Mouse (Mus musculus) midbrain, embryonic 15.5 days (tissue): ENCODE results near the gene Gm10471. TPM values are rescaled to one million over a fixed set of nuclear protein-coding genes. Genes with fewer than 3 reads are reported as not detected.
"Not testable (repeated sequence)": the region's sequence is repeated elsewhere in the genome, so short reads cannot be mapped to it uniquely, and the experiment has no call there.

Experiments
- ATAC-seq: fragments of 200-750 bp; cut with Nextera tagmentation; replicated peaks from 2 replicates; pipeline ENCODE4 v1.8.0; 2017; ENCODE audit warnings: moderate TSS enrichment
- H3K27ac ChIP-seq: fragments of 300-500 bp; sonication (generic); 2 replicates; pipeline ENCODE4 v1.5.1; 2015; ENCODE audit warnings: mild to moderate bottlenecking, inconsistent platforms
- H3K27me3 ChIP-seq: fragments of 300-500 bp; sonication (generic); replicated peaks from 2 replicates; pipeline ENCODE4 v1.6.1; 2015; ENCODE audit warnings: inconsistent platforms
- H3K36me3 ChIP-seq: fragments of 300-500 bp; sonication (generic); replicated peaks from 2 replicates; pipeline ENCODE4 v1.6.1; 2015; ENCODE audit warnings: inconsistent platforms
- H3K4me1 ChIP-seq: fragments of 300-500 bp; sonication (generic); 2 replicates; pipeline ENCODE4 v1.6.1; 2015; ENCODE audit warnings: inconsistent platforms
- H3K4me2 ChIP-seq: fragments of 300-500 bp; sonication (generic); 2 replicates; pipeline ENCODE4 v1.6.1; 2015; ENCODE audit warnings: inconsistent platforms, mild to moderate bottlenecking, moderate library complexity
- H3K4me3 ChIP-seq: fragments of 300-500 bp; sonication (generic); 2 replicates; pipeline ENCODE4 v1.5.1; 2015; ENCODE audit warnings: mild to moderate bottlenecking, inconsistent platforms
- H3K9ac ChIP-seq: fragments of 300-500 bp; sonication (generic); 2 replicates; pipeline ENCODE4 v1.6.1; 2015; ENCODE audit warnings: mild to moderate bottlenecking, inconsistent platforms
- H3K9me3 ChIP-seq: fragments of 300-500 bp; sonication (generic); 2 replicates; pipeline ENCODE4 v1.6.1; 2016; ENCODE audit warnings: inconsistent platforms
- WGBS: fragments of 180-500 bp; shearing (Covaris S2); methylation state at CpG from one replicate; pipeline ENCODE4 v1.1.7; 2015; ENCODE audit warnings: mixed read lengths; 5-methylcytosine and 5-hydroxymethylcytosine counted together
- polyA plus RNA-seq: library from polyadenylated mRNA; unstranded; fragments of >200 nt; fragmentation: Nextera tagmentation; extraction: Ambion mirVana; gene quantifications from 2 replicates; pipeline ENCODE4 v1.2.1, GENCODE M21; 2015

Gm10471 gene
- polyA plus RNA-seq, result 0.05 TPM in 1 of 2 replicates, not detected in the other

- H3K27me3 ChIP-seq, H3K4me2 ChIP-seq, H3K9me3 ChIP-seq, H3K27ac ChIP-seq, H3K36me3 ChIP-seq, H3K9ac ChIP-seq, ATAC-seq, H3K4me3 ChIP-seq, H3K4me1 ChIP-seq: not testable (repeated sequence)
- WGBS, result 67% methylated on average over 1 of the region's 1 CpGs
Measured at GRCm38 (mm10) chr5:26089191-26089590, at the start of gene Gm10471. TSS of gene Gm10471 (minus strand) at chr5:26089291.

DNA sequence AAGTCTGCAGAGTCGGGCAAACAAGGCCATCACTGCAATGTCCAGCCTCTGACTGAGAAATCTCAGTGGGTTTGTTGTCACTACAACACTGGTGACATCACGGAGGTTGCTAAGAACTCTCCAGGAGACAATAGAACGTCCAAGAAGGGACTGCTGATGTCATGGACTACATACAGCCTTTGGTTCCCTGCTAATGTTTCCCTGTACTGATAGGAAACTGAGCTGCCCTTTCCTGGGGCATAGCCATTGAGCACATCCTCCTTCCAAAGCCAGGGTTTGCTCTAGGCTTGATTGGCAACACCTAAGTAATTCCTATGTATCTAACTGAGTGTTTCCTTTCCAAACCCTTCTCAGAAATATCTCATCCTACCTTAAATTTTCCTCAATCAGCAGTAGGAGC lies 32.2 kb upstream of the Gm10471 start, which contains the start of gene Gm10220:
Gm10220 (minus strand) TSS at position 101 of the 400 bp plus-strand sequence.
- H3K4me2 ChIP-seq, H3K9ac ChIP-seq, ATAC-seq, H3K4me1 ChIP-seq, H3K4me3 ChIP-seq, H3K27ac ChIP-seq, H3K27me3 ChIP-seq, H3K9me3 ChIP-seq, H3K36me3 ChIP-seq: not testable (repeated sequence)
- WGBS, result no CpG with 5 or more reads among the region's 3 CpGs

DNA sequence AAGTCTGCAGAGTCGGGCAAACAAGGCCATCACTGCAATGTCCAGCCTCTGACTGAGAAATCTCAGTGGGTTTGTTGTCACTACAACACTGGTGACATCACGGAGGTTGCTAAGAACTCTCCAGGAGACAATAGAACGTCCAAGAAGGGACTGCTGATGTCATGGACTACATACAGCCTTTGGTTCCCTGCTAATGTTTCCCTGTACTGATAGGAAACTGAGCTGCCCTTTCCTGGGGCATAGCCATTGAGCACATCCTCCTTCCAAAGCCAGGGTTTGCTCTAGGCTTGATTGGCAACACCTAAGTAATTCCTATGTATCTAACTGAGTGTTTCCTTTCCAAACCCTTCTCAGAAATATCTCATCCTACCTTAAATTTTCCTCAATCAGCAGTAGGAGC lies 16.2 kb upstream of the Gm10471 start, which contains the start of gene 5031410I06Rik:
5031410I06Rik (minus strand) TSS at position 101 of the 400 bp plus-strand sequence.
- WGBS, result no CpG with 5 or more reads among the region's 3 CpGs
- not testable (repeated sequence) for H3K9ac ChIP-seq

GRCm38 (mm10) chr5:26079023-26079422 lies 10.1 kb downstream of the Gm10471 start:
- not testable (repeated sequence) for H3K36me3 ChIP-seq, H3K4me2 ChIP-seq, H3K27me3 ChIP-seq, ATAC-seq, H3K4me3 ChIP-seq, H3K4me1 ChIP-seq, H3K9ac ChIP-seq, H3K27ac ChIP-seq, H3K9me3 ChIP-seq

More for the DNA sequence above, 16.2 kb upstream of the Gm10471 start, which contains the start of gene 5031410I06Rik:
- not testable (repeated sequence) for H3K9me3 ChIP-seq, ATAC-seq, H3K4me1 ChIP-seq, H3K4me2 ChIP-seq, H3K4me3 ChIP-seq, H3K36me3 ChIP-seq, H3K27ac ChIP-seq, H3K27me3 ChIP-seq

DNA sequence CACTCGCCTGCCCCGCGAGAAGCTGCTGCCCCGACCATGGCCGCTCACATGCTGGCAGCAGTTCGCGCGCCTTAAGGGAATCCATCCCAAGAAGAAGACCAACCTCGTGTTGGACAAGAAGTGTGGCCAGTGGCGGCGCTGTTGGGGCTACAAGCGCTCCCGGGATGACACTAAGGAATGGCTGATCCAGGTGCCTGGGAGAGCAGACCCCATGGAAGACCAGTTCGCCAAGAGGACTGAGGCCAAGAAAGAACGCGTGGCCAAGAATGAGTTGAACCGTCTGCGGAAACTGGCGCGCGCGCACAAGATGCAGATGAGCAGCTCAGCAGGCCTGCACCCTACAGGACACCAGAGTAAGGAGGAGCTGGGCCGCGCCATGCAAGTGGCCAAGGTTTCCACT lies 18.4 kb downstream of the Gm10471 start:
- H3K4me1 ChIP-seq, result no peaks in the 10 kb centered on the region
- H3K36me3 ChIP-seq, result no peaks in the 10 kb centered on the region
- H3K4me2 ChIP-seq, result no peak overlapping the region
- H3K9me3 ChIP-seq, result no peaks in the 10 kb centered on the region
- H3K27ac ChIP-seq, result no peak overlapping the region
- H3K27me3 ChIP-seq, result no peaks in the 10 kb centered on the region
- H3K9ac ChIP-seq, result no peak overlapping the region
- H3K4me3 ChIP-seq, result no peak overlapping the region
- ATAC-seq, result no peak
- 91% methylated on average over 24 of the region's 24 CpGs for WGBS

DNA sequence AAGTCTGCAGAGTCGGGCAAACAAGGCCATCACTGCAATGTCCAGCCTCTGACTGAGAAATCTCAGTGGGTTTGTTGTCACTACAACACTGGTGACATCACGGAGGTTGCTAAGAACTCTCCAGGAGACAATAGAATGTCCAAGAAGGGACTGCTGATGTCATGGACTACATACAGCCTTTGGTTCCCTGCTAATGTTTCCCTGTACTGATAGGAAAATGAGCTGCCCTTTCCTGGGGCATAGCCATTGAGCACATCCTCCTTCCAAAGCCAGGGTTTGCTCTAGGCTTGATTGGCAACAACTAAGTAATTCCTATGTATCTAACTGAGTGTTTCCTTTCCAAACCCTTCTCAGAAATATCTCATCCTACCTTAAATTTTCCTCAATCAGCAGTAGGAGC lies 30.6 kb downstream of the Gm10471 start, which contains the start of gene Gm7347:
Gm7347 (minus strand) TSS at position 101 of the 400 bp plus-strand sequence.
- not testable (repeated sequence) for H3K4me3 ChIP-seq, H3K4me1 ChIP-seq, H3K27me3 ChIP-seq, H3K9me3 ChIP-seq, H3K4me2 ChIP-seq, H3K9ac ChIP-seq, ATAC-seq, H3K27ac ChIP-seq, H3K36me3 ChIP-seq
- WGBS, result no CpG with 5 or more reads among the region's 2 CpGs

- H3K9ac ChIP-seq, H3K4me1 ChIP-seq, H3K36me3 ChIP-seq, H3K4me3 ChIP-seq, H3K4me2 ChIP-seq, H3K27ac ChIP-seq, H3K27me3 ChIP-seq, ATAC-seq, H3K9me3 ChIP-seq: not testable (repeated sequence)
- WGBS, result 89% methylated on average over 2 of the region's 2 CpGs
Measured at GRCm38 (mm10) chr5:26039458-26039857, 49.6 kb downstream of the Gm10471 start, which contains the start of gene Speer4a. TSS of gene Speer4a (minus strand) at chr5:26039558.

Other genes with a start within 250 kb of the Gm10471 start
- 0.08 and 0.09 TPM in 2 replicates for gene Gm21663, start 146.9 kb downstream of the Gm10471 start, polyA plus RNA-seq
- 0.12 and 0.27 TPM in 2 replicates for gene Gm21671, start 134.9 kb downstream of the Gm10471 start, polyA plus RNA-seq
- gene Gm21680, start 116.6 kb downstream of the Gm10471 start, polyA plus RNA-seq, result 0.11 and 0.14 TPM in 2 replicates
- 0.09 and 0.46 TPM in 2 replicates for gene Gm21698, start 100.6 kb downstream of the Gm10471 start, polyA plus RNA-seq
- gene Gm1979, start 84.5 kb downstream of the Gm10471 start, polyA plus RNA-seq, result 0.18 and 0.70 TPM in 2 replicates
- gene Gm5862, start 66.4 kb downstream of the Gm10471 start, polyA plus RNA-seq, result not detected in 2 replicates
- gene Speer4a, start 49.7 kb downstream of the Gm10471 start, polyA plus RNA-seq, result 0.17 and 0.23 TPM in 2 replicates
- gene Gm7347, start 30.7 kb downstream of the Gm10471 start, polyA plus RNA-seq, result 0.14 and 0.19 TPM in 2 replicates
- gene 5031410I06Rik, start 16.1 kb upstream of the Gm10471 start, polyA plus RNA-seq, result 0.14 and 0.15 TPM in 2 replicates
- 0.15 and 0.23 TPM in 2 replicates for gene Gm10220, start 32.1 kb upstream of the Gm10471 start, polyA plus RNA-seq
- gene Gm7361, start 168.4 kb upstream of the Gm10471 start, polyA plus RNA-seq, result 0.18 and 0.46 TPM in 2 replicates